Mouse (Mus musculus) MEL (cell line): Measurements from ENCODE around the gene Cmklr1. TPM values are rescaled to one million over a fixed set of nuclear protein-coding genes. Genes with fewer than 3 reads are reported as not detected.

ENCODE experiments used
- DNase-seq: peaks from one replicate; pipeline ENCODE4 v3.0.0; 2011; ENCODE audit warnings: low read depth, low spot score
- H3K27ac ChIP-seq: 2 replicates; pipeline ENCODE4 v1.5.1; 2012; ENCODE audit warnings: low read depth, mild to moderate bottlenecking, control low read depth, low read length, moderate library complexity; ENCODE audit not compliant: control insufficient read depth
- H3K27me3 ChIP-seq, 2 experiments: fragments of 150-350 bp in 1 of 2; sonication (generic) in 1 of 2; 2 replicates each; pipeline ENCODE4 v1.6.1; 2012; ENCODE audit warnings: low read length in 2 of 2, mild to moderate bottlenecking in 2 of 2, improper control_type of control experiment in 1 of 2, moderate library complexity in 1 of 2; ENCODE audit not compliant: insufficient read depth in 2 of 2, control insufficient read depth in 1 of 2
- H3K36me3 ChIP-seq, 2 experiments: 2 replicates each; pipeline ENCODE4 v1.6.1; 2012 to 2014; ENCODE audit warnings: low read length in 2 of 2, improper control_type of control experiment in 1 of 2, inconsistent platforms in 1 of 2, mild to moderate bottlenecking in 1 of 2; ENCODE audit not compliant: insufficient read depth in 2 of 2, control insufficient read depth in 1 of 2
- H3K4me1 ChIP-seq, 2 experiments: fragments of 150-350 bp in 1 of 2; sonication (generic) in 1 of 2; 2 replicates each; pipeline ENCODE4 v1.6.1; 2012; ENCODE audit warnings: low read length in 2 of 2, improper control_type of control experiment in 1 of 2, mild to moderate bottlenecking in 1 of 2; ENCODE audit not compliant: insufficient read depth in 2 of 2, control insufficient read depth in 1 of 2
- H3K4me3 ChIP-seq, 2 experiments: fragments of 150-350 bp in 1 of 2; sonication (generic) in 1 of 2; 2 replicates each; pipeline ENCODE4 v1.5.1; 2012; ENCODE audit warnings: low read depth in 2 of 2, low read length in 2 of 2, mild to moderate bottlenecking in 2 of 2, moderate library complexity in 2 of 2, control low read depth in 1 of 2, improper control_type of control experiment in 1 of 2; ENCODE audit not compliant: control insufficient read depth in 1 of 2, insufficient read depth in 1 of 2
- H3K79me2 ChIP-seq: 2 replicates; pipeline ENCODE4 v1.6.1; 2012; ENCODE audit warnings: mild to moderate bottlenecking, low read length, moderate library complexity; ENCODE audit not compliant: control insufficient read depth, poor library complexity, insufficient read depth
- H3K9ac ChIP-seq: 2 replicates; pipeline ENCODE4 v1.6.1; 2012; ENCODE audit warnings: low read depth, mild to moderate bottlenecking, control low read depth, low read length, moderate library complexity; ENCODE audit not compliant: control insufficient read depth, poor library complexity, severe bottlenecking
- H3K9me3 ChIP-seq: fragments of 150-350 bp; sonication (generic); replicated peaks from 2 replicates; pipeline ENCODE4 v1.6.1; 2012; ENCODE audit warnings: mild to moderate bottlenecking, low read length, improper control_type of control experiment, moderate library complexity; ENCODE audit not compliant: insufficient read depth
- BHLHE40 ChIP-seq: IDR thresholded peaks from 2 replicates; pipeline ENCODE4 v1.6.1; 2012; ENCODE audit warnings: low read depth, mild to moderate bottlenecking, inconsistent platforms, low read length, improper control_type of control experiment, borderline replicate concordance
- CHD1 ChIP-seq: IDR thresholded peaks from 2 replicates; pipeline ENCODE4 v1.6.1; 2012; ENCODE audit warnings: low read depth, mild to moderate bottlenecking, inconsistent platforms, low read length, improper control_type of control experiment
- CHD2 ChIP-seq: IDR thresholded peaks from 2 replicates; pipeline ENCODE4 v1.6.1; 2011; ENCODE audit warnings: low read length, improper control_type of control experiment
- CTCF ChIP-seq, 3 experiments: IDR thresholded peaks in 2 of 3; conservative IDR thresholded peaks in 1 of 3; 2 replicates each; pipeline ENCODE4 v1.5.1; 2011 to 2012; ENCODE audit warnings: low read length in 3 of 3, low read depth in 2 of 3, mild to moderate bottlenecking in 2 of 3, improper control_type of control experiment in 1 of 3, inconsistent platforms in 1 of 3, mixed read lengths in 1 of 3, moderate library complexity in 1 of 3; ENCODE audit not compliant: control insufficient read depth in 1 of 3, insufficient read depth in 1 of 3, poor library complexity in 1 of 3, severe bottlenecking in 1 of 3
- E2F4 ChIP-seq: IDR thresholded peaks from 2 replicates; pipeline ENCODE4 v1.6.1; 2011; ENCODE audit warnings: low read depth, low read length, improper control_type of control experiment, borderline replicate concordance
- ELF1 ChIP-seq: IDR thresholded peaks from 2 replicates; pipeline ENCODE4 v1.6.1; 2014; ENCODE audit warnings: low read depth, mild to moderate bottlenecking, inconsistent platforms, low read length, improper control_type of control experiment, moderate library complexity
- EP300 ChIP-seq, 2 experiments: IDR thresholded peaks; 2 replicates each; pipeline ENCODE4 v1.6.1; 2011; ENCODE audit warnings: improper control_type of control experiment in 2 of 2, low read length in 2 of 2, low read depth in 1 of 2, mild to moderate bottlenecking in 1 of 2
- GATA1 ChIP-seq: IDR thresholded peaks from 2 replicates; pipeline ENCODE4 v1.6.1; 2011; ENCODE audit warnings: low read depth, low read length, improper control_type of control experiment
- KAT2A ChIP-seq: conservative IDR thresholded peaks from 2 replicates; pipeline ENCODE4 v1.6.1; 2012; ENCODE audit warnings: low read depth, low read length, improper control_type of control experiment, inconsistent platforms
- MAFK ChIP-seq: IDR thresholded peaks from 2 replicates; pipeline ENCODE4 v1.6.1; 2011; ENCODE audit warnings: low read depth, mild to moderate bottlenecking, low read length, improper control_type of control experiment, borderline replicate concordance
- MAZ ChIP-seq: IDR thresholded peaks from 2 replicates; pipeline ENCODE4 v1.6.1; 2012; ENCODE audit warnings: low read depth, mild to moderate bottlenecking, inconsistent platforms, low read length, improper control_type of control experiment
- MXI1 ChIP-seq: IDR thresholded peaks from 2 replicates; pipeline ENCODE4 v1.6.1; 2011; ENCODE audit warnings: mild to moderate bottlenecking, low read depth, low read length, improper control_type of control experiment
- MYC ChIP-seq: IDR thresholded peaks from 2 replicates; pipeline ENCODE4 v1.6.1; 2011; ENCODE audit warnings: low read depth, mild to moderate bottlenecking, low read length, improper control_type of control experiment, moderate library complexity
- NRF1 ChIP-seq: IDR thresholded peaks from 2 replicates; pipeline ENCODE4 v1.6.1; 2014; ENCODE audit warnings: low read depth, mild to moderate bottlenecking, inconsistent platforms, low read length, improper control_type of control experiment, moderate library complexity; ENCODE audit not compliant: poor library complexity, insufficient read depth, severe bottlenecking
- POLR2AphosphoS2 ChIP-seq: IDR thresholded peaks from 2 replicates; pipeline ENCODE4 v1.6.1; 2011; ENCODE audit warnings: low read length, improper control_type of control experiment
- POLR2AphosphoS5 ChIP-seq: IDR thresholded peaks from 2 replicates; pipeline ENCODE4 v1.6.1; 2012; ENCODE audit warnings: low read depth, borderline replicate concordance, mild to moderate bottlenecking, inconsistent platforms, low read length, moderate library complexity, mixed read lengths
- RAD21 ChIP-seq: IDR thresholded peaks from 2 replicates; pipeline ENCODE4 v1.6.1; 2011; ENCODE audit warnings: mild to moderate bottlenecking, low read depth, low read length, improper control_type of control experiment
- SIN3A ChIP-seq: IDR thresholded peaks from 2 replicates; pipeline ENCODE4 v1.6.1; 2012; ENCODE audit warnings: low read length, improper control_type of control experiment, inconsistent platforms
- SMC3 ChIP-seq: IDR thresholded peaks from 2 replicates; pipeline ENCODE4 v1.6.1; 2011; ENCODE audit warnings: low read depth, low read length, improper control_type of control experiment
- TAL1 ChIP-seq: IDR thresholded peaks from 2 replicates; pipeline ENCODE4 v1.6.1; 2012; ENCODE audit warnings: mild to moderate bottlenecking, inconsistent platforms, low read length, moderate library complexity, mixed read lengths
- TBP ChIP-seq: IDR thresholded peaks from 2 replicates; pipeline ENCODE4 v1.8.0; 2011; ENCODE audit warnings: low read depth, low read length, improper control_type of control experiment
- UBTF ChIP-seq: IDR thresholded peaks from 2 replicates; pipeline ENCODE4 v1.6.1; 2012; ENCODE audit warnings: low read depth, mild to moderate bottlenecking, inconsistent platforms, low read length, improper control_type of control experiment, moderate library complexity, borderline replicate concordance; ENCODE audit not compliant: insufficient read depth
- USF1 ChIP-seq: IDR thresholded peaks from 2 replicates; pipeline ENCODE4 v1.6.1; 2014; ENCODE audit warnings: low read depth, mild to moderate bottlenecking, inconsistent platforms, low read length, improper control_type of control experiment, moderate library complexity
- USF2 ChIP-seq, 2 experiments: IDR thresholded peaks; 2 replicates each; pipeline ENCODE4 v1.6.1; 2011 to 2012; ENCODE audit warnings: improper control_type of control experiment in 2 of 2, low read length in 2 of 2, borderline replicate concordance in 1 of 2, inconsistent platforms in 1 of 2, low read depth in 1 of 2, mild to moderate bottlenecking in 1 of 2; ENCODE audit not compliant: insufficient read depth in 1 of 2
- ZC3H11A ChIP-seq: IDR thresholded peaks from 2 replicates; pipeline ENCODE4 v1.6.1; 2012; ENCODE audit warnings: low read depth, mild to moderate bottlenecking, inconsistent platforms, low read length, improper control_type of control experiment
- ZKSCAN1 ChIP-seq: IDR thresholded peaks from 2 replicates; pipeline ENCODE4 v1.6.1; 2012; ENCODE audit warnings: low read depth, mild to moderate bottlenecking, inconsistent platforms, low read length, improper control_type of control experiment, moderate library complexity
- ZNF384 ChIP-seq: IDR thresholded peaks from 2 replicates; pipeline ENCODE4 v1.6.1; 2012; ENCODE audit warnings: low read depth, mild to moderate bottlenecking, inconsistent platforms, low read length, improper control_type of control experiment
- polyA plus RNA-seq, 2 experiments: library from polyadenylated mRNA; stranded (reverse) in 1 of 2; unstranded in 1 of 2; fragments of >175 nt in 1 of 2; fragments of >200 nt in 1 of 2; gene quantifications; 2 replicates each; pipeline versions ENCODE4 v1.2.1 to v1.2.4; 2012; ENCODE audit warnings: low replicate concordance in 2 of 2, low read depth in 1 of 2; ENCODE audit not compliant: insufficient read length in 2 of 2, insufficient read depth in 1 of 2, missing spikeins in 1 of 2
- total RNA-seq: library from RNA; depleted of rRNA; stranded (reverse); fragments of 300-350 nt; gene quantifications from 2 replicates; pipeline ENCODE4 v1.2.3, GENCODE M21; 2012

Cmklr1 gene
- total and polyA plus RNA-seq, 3 experiments: not detected

DNA sequence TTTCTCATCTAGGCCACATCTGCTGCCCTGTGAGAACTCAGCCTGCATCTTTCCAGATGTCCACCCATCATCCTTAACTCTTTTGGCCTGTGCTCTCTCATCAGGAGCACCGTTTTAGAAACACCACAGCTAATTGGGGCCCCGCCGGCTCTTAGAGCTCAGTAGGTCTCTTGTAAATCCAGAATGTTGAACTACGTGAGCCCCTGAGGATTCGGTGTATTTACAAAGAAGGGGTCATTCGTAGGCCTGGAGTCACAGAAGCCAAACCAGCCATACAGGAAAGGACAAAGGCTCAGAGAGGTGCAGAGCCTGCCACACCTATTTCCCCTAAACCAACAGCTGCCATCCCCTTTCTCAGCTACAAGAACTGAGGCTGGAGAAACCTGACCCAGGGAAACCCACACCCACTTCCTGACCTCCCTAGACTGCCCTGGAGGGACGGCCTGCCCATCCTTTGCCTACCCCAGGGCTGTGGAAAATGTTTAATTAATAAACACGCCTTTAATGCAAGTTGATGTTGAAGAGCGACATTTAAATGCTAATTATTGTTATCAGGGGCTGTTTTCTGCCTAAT, 53.4 kb downstream of the Cmklr1 start:
- TF ChIP-seq CHD2 (no peak), MAZ (no peak), MYC (no peak), KAT2A (no peak), SMC3 (no peak), MXI1 (no peak), ZKSCAN1 (no peak), USF2 (IDR thresholded peaks at IDR 0.05; ENCODE audit: borderline replicate concordance in 1 of 2, insufficient read depth in 1 of 2, low read depth in 1 of 2, low read length in 2 of 2) (no peak), GATA1 (no peak), POLR2AphosphoS5 (no peak), RAD21 (no peak), TAL1 (no peak), SIN3A (no peak), UBTF (no peak), E2F4 (no peak), MAFK (no peak), BHLHE40 (no peak), POLR2AphosphoS2 (no peak), ZC3H11A (no peak)
- no peak overlapping the region for H3K9ac ChIP-seq
- no peaks in the 10 kb centered on the region for H3K9me3 ChIP-seq
- no peak for DNase-seq
- no peaks in the 10 kb centered on the region for H3K4me1 ChIP-seq
- H3K36me3 ChIP-seq: no peaks in the 10 kb centered on the region
- H3K27ac ChIP-seq: no peak overlapping the region
- no peaks in the 10 kb centered on the region for H3K27me3 ChIP-seq
- H3K79me2 ChIP-seq: no peaks in the 10 kb centered on the region
- no peak overlapping the region for H3K4me3 ChIP-seq

DNA sequence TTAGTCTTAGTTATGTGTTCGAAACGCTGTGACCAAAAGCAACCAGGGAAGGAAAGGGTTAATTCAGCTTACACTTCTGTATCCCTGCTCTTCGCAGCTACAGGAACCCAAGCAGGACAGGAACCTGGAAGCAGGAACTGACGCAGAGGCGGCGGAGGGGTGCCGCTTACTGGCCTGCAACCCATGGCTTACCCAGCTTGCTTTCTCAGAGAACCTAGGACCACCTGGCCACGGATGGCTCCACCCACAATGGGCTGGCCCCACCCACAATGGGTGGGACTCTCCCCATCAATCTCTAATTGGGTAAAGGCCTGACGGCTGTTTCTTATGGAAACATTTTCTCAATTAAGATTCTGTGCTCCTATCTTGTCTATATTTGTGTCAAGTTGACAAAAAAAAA, 54.0 kb downstream of the Cmklr1 start:
- no peak for TF ChIP-seq E2F4
- no peak for TF ChIP-seq NRF1
- no peak for TF ChIP-seq TBP
- no peak for TF ChIP-seq CTCF (IDR thresholded peaks at IDR 0.05 in 2 of 3, conservative IDR thresholded peaks at IDR 0.05 in 1 of 3; ENCODE audit: control insufficient read depth in 1 of 3, insufficient read depth in 1 of 3, low read depth in 2 of 3, low read length in 3 of 3, poor library complexity in 1 of 3, severe bottlenecking in 1 of 3)
- TF ChIP-seq CHD1: no peak
- no peak for TF ChIP-seq POLR2AphosphoS2
- TF ChIP-seq EP300 (IDR thresholded peaks at IDR 0.05; ENCODE audit: low read depth in 1 of 2, low read length in 2 of 2): no peak
- TF ChIP-seq MAFK: no peak
- TF ChIP-seq ZNF384: no peak
- TF ChIP-seq SIN3A: no peak
- no peak for TF ChIP-seq TAL1
- TF ChIP-seq CHD2: no peak
- no peak for TF ChIP-seq ELF1
- no peak for TF ChIP-seq USF1
- TF ChIP-seq UBTF: no peak
- H3K9ac ChIP-seq: no peak overlapping the region
- H3K27ac ChIP-seq: no peak overlapping the region

More for the DNA sequence above, 54.0 kb downstream of the Cmklr1 start:
- H3K79me2 ChIP-seq: no peaks in the 10 kb centered on the region
- no peaks in the 10 kb centered on the region for H3K27me3 ChIP-seq
- H3K36me3 ChIP-seq: no peaks in the 10 kb centered on the region
- H3K4me3 ChIP-seq: no peak overlapping the region
- no peaks in the 10 kb centered on the region for H3K4me1 ChIP-seq
- no peak for DNase-seq
- no peaks in the 10 kb centered on the region for H3K9me3 ChIP-seq
